Mouse (Mus musculus): ENCODE data around the gene Arf5.

Gene Arf5

DNA sequence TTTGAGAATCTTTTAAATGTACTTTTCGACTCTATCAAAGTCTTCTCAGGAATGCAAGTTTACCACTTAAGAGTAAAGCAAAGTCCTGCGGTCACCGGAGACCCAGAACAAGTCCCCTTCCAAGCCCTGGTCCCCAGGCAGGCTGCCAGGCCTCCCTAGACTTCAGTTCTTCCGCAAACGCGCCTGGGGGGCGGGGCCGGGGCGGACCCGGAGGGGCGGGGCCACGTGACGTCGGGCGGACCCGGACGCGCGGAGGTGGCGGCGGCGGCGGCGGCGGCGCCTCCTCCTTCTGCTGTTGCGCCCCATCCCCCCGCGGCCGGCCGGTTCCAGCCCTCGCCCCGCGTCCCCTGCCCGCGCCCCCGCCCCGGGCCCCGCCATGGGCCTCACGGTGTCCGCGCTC is at the start of gene Arf5:
Gene Arf5 (plus strand): TSS at position 248 of the 400 bp plus-strand sequence.
- DNase-seq (ENCODE audit: low spot score), result peak; percentile 90

- no peak for DNase-seq (ENCODE audit: low spot score)
These were observed 41.4 kb upstream of the Arf5 start for GRCm38 (mm10) chr6:28381983-28382382.

- no peak for DNase-seq (ENCODE audit: low spot score)
These were observed 38.2 kb upstream of the Arf5 start for GRCm38 (mm10) chr6:28385169-28385568.

- no peak for DNase-seq (ENCODE audit: low spot score)
These were observed 34.3 kb upstream of the Arf5 start for GRCm38 (mm10) chr6:28389038-28389437.

GRCm38 (mm10) chr6:28396051-28396852 is 27.1 kb upstream of the Arf5 start:
- no peak for DNase-seq (ENCODE audit: low spot score)

- no peak for DNase-seq (ENCODE audit: low spot score)
These were observed 26.4 kb upstream of the Arf5 start for GRCm38 (mm10) chr6:28396853-28397457.

GRCm38 (mm10) chr6:28397681-28398203 is 25.6 kb upstream of the Arf5 start, which contains the start of gene Zfp800:
Gene Zfp800, minus strand, starts transcription at chr6:28398005.
- peak; percentile 35 for DNase-seq (ENCODE audit: low spot score)

DNA sequence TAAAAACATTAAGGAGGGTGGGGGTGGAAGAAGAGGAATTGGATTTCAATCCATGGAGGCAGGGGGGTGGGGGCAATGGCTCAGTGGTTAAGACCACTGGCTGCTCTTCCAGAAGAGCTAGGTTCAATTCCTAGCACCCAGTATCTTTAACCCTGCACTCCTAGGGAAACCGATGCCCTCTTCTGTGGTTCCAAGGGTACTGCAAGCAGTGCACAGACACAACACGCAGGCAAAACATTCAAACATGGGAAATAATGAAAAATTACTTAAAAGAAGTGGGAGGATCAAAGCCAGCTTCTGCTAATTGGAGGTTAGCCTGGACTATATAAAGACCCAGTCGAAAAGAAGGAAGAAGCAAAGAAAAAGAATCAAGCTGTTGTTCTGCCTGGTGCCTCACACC is 24.6 kb upstream of the Arf5 start:
- no peak for DNase-seq (ENCODE audit: low spot score)

DNA sequence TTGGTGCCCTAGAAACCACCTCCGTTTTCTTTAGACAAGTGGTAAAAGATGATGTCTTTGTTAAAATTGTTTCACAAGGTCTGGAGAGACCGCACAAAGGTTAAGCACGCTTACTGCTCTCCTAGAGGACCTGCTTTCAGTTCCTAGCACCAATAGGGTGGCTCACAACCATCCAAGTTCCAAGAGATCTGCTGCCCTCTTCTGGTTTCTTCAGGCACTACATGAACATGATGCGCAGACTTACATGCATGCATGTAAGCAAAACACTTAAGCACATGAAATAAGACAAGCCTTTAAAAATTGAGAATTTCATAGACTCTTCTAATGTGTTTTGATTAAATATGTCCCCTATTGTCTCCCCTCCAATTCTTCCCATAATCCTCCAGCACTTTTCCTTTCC is 23.6 kb upstream of the Arf5 start:
- DNase-seq (ENCODE audit: low spot score), result no peak

DNA sequence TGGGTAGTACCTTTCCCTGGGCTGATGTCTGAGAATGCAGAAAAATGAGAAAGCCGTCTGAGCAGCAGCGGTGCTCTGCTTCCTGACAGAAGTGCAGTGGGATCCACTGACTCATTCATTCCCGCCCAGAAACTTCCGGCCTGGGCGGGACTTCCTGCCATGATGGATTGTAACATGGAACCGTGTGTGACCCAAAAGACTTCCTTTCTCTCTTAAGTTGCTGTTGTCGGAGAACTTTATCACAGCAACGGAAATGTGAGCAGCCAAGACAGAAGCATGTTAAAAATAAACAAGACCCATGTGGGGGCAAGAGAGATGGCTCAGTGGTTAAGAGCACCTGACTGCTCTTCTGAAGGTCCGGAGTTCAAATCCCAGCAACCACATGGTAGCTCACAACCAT is 13.3 kb upstream of the Arf5 start:
- DNase-seq (ENCODE audit: low spot score), result peak; percentile 48

DNA sequence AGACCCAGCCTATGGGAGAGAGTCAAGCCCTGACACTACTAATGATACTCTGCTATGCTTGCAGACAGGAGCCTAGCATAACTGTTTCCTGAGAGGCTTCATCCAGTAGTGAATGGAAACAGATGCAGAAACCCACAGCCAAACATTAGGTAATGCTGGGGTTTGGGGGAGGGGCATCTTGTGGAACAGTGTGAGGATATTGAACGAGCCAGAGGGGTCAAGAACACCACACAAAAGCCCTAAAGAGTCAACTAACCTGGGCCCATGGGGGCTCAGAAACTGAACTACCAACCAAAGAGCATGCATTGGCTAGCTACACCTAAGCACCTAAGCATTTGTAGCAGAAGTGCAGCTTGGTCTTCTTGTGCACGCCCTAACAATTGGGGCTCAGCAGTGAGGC is 12.1 kb upstream of the Arf5 start:
- DNase-seq (ENCODE audit: low spot score), result no peak

DNA sequence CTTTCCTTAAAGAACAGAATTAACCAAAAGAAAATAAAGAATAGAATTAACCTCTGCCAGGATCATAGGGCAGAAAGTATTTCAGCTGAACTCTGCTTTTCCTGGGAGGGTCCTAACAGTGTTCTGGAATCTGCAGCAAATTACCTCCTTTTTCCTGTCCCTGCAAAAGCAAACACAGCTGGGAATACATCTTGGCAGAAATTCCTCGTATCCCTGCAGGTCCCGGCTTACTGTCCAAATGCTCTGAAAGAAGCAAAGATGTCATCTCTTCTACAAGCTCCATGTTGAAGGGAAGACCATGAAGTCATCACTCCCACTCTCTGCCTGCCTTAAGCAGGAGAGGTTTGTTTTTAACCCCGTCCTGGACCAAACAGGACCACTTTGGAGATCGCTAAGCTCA is 6.4 kb upstream of the Arf5 start:
- no peak for DNase-seq (ENCODE audit: low spot score)

DNA sequence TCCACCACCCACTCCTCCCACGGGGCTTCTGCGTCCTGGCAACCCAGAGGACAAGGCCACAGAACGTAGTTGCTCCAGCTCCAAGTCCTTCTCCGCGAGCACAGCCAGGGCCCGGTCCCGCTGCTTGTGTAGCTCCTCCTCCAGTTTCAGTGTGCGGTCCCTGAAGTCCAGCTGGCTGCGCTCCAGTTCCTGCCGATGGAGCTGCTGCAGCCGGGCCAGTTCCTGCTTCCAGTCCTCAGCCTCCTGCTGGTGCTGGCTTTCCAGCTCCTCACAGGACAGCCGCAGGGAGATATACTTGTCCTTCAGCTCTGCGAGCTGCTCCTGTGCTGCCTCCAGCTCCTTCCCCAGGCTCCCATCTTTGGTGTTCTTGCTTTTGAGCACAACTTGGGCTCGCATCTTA is 4.9 kb upstream of the Arf5 start:
- DNase-seq (ENCODE audit: low spot score), result no peak

GRCm38 (mm10) chr6:28419673-28420072 is 3.7 kb upstream of the Arf5 start:
- no peak for DNase-seq (ENCODE audit: low spot score)

- DNase-seq (ENCODE audit: low spot score), result no peak
These were observed 3.0 kb upstream of the Arf5 start for GRCm38 (mm10) chr6:28420361-28420760.

DNA sequence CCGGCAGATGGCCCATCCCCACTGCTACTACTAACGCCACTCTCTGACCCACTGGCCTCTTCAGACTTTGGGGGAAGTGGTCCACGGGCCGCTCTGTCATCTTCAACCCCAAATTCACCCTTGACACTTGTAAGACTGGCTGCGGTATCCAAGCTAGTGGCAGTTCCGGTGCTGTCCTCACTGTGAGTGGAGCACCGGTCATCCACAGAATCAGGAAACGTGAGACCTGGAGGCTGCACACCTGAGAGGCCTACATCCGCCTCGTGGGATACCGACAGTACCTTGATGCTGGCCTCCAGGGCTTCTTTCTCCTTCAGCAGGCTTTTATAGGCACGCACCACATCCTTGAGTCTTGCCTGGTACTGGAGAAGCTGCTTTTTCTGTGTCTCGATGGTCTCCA is 2.5 kb upstream of the Arf5 start:
- no peak for DNase-seq (ENCODE audit: low spot score)

DNA sequence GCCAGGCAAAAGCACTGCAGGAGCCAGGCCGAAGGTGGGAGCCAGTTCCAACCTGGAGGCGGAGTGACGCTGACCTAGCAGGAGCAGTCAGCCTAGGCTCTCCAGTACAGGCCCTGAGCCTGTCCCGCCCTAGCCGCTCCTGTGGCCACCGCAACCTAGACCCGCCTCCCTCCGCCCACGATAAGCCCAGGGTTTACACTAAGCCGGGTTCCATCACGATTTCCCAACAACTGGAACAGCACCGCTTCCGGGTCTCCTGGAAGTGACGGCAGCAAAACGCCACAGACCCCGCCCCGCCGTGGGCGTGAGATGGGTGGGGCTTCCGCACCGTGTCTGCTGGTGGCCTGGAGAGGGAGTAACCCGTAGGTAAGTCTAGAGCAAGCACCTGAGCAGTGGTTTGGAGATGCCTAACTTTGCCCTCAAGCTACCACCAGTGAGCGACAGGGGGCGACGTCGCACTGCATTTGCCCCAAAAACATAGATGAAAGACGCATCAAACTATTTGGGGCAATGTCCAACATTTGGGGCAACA is 1.8 kb upstream of the Arf5 start:
- peak; percentile 97 for DNase-seq (ENCODE audit: low spot score)

DNA sequence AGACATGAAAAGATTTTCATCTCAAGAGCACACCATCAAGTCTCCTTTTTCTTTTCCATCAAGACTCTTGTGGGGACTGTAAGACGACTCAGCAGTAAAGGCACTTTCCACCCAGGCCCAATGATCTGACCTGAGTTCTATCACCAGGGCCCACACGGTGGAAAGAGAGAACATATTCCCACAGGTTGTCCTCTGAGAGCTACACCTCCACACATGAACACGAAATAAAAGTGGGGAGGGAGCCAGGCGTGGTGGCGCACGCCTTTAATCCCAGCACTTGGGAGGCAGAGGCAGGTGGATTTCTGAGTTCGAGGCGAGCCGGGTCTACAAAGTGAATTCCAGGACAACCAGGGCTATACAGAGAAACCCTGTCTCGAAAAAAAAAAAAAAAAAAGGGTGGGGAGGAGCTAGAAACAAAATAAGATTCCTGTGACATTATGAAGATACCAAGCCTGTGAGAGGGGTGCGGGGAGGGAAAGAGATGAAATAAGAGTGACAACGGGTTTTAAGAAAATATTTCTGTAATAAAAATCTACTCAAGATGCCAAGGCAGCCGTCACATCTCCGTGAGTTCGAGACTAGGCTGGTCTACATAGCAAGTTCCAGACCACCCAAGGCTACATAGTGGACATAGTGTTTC is 589 bp upstream of the Arf5 start:
- DNase-seq (ENCODE audit: low spot score), result no peak

GRCm38 (mm10) chr6:28423767-28424695 is 671 bp downstream of the Arf5 start:
- peak; percentile 44 for DNase-seq (ENCODE audit: low spot score)

- no peak for DNase-seq (ENCODE audit: low spot score)
These were observed 1.7 kb downstream of the Arf5 start for GRCm38 (mm10) chr6:28425019-28425418.

DNA sequence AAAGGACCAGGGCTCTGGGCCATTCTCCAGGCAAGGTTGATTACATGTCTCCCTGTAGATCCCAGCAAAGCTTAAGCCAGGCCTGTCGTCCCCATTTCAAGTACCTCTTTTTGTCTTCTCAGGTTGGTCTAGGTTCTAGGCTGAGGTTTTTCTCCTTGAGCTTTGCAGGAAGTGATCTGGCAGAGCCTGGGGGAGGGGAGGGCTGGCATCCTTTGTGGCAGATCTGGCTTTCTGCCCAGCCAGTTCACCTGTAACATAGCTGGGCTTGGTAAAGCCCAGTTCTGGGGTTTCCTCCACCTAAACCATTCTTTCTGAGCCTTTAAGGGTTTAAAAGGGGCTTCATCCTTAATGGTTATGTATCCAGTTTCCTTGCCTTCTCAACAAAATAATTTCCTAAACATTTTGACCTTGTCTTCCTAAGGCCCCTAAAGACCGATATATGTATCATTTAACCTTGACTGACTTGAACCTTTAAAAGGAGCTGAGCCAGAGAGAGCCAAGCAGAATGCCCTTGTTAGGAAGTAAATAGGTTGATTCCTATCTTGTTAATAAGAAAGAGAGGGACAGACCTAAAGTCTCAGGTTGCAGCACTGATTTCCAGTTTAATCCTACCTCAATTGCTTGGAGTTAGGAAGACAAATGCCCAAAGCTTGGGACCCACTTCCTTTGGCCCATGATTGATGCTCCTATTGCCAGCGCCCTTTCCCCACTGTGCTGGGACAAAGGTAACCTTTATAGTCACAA is 3.9 kb downstream of the Arf5 start, which contains the start of gene Fscn3:
Gene Fscn3 (plus strand): TSS at position 694 of the 744 bp plus-strand sequence.
- DNase-seq (ENCODE audit: low spot score), result peak; percentile 66

Data from T-cell, adult 2 months (primary cell).